Mouse (Mus musculus) T-helper 1 cell (primary cell): Measurements from ENCODE around the gene Wfdc9.

Source experiments
- in situ Hi-C: fragments of 300-600 bp; cut with MboI, MseI; formaldehyde crosslinking; loops from one replicate; pipeline ENCODE4 v1.15.1; 2025; ENCODE audit warnings: high pct_unique_total_duplicates

The Wfdc9 gene

GRCm38 (mm10) chr2:164656483-164656882 lies at the start of gene Wfdc9:
TSS of gene Wfdc9 (minus strand) at chr2:164656583.
- in situ Hi-C loops = no loop called here

- in situ Hi-C loops = no loop called here
Measured at GRCm38 (mm10) chr2:164705991-164706390, 49.6 kb upstream of the Wfdc9 start.

DNA sequence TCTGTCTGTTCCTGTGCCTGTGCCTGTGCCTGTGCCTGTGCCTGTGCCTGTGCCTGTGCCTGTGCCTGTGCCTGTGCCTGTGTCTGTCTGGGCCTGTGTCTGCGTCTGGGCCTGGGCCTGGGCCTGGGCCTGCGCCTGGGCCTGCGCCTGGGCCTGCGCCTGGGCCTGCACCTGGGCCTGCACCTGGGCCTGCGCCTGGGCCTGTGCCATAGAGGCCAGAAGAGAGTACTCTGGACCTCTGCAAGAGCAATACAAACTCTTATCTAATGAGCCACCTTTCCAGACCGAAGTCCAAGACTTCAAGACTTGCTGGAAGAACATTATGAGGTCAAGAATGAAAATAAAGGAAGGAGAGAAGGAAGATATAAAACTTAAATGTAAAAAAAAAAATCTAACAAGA lies 48.9 kb upstream of the Wfdc9 start:
- in situ Hi-C loops = no loop called here

DNA sequence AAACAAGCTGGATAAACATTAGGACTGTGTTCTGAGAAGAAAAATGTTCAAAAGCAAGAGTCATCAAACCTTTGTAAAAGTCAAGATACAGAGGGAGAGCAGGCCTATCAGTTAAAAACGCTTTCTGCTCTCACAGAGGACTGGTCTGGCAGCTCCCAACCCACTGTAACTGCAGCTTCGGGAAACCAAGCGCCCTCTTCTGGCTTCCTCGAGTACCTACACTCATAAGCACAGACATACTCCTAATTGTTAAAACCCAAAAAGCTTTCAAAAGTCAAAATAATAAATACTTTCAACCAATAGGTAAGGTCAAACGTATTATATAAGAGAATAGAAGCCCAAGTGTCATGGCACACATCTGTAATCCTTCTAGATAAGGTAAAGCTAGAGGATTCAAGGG lies 47.9 kb upstream of the Wfdc9 start:
- in situ Hi-C loops = no loop called here

- in situ Hi-C loops = no loop called here
Measured at GRCm38 (mm10) chr2:164701761-164702160, 45.4 kb upstream of the Wfdc9 start.

- in situ Hi-C loops = no loop called here
Measured at GRCm38 (mm10) chr2:164700959-164701358, 44.6 kb upstream of the Wfdc9 start.

- in situ Hi-C loops = no loop called here
Measured at GRCm38 (mm10) chr2:164698201-164698600, 41.8 kb upstream of the Wfdc9 start, which contains the start of gene Spint4. TSS of gene Spint4 (plus strand) at chr2:164698501.

DNA sequence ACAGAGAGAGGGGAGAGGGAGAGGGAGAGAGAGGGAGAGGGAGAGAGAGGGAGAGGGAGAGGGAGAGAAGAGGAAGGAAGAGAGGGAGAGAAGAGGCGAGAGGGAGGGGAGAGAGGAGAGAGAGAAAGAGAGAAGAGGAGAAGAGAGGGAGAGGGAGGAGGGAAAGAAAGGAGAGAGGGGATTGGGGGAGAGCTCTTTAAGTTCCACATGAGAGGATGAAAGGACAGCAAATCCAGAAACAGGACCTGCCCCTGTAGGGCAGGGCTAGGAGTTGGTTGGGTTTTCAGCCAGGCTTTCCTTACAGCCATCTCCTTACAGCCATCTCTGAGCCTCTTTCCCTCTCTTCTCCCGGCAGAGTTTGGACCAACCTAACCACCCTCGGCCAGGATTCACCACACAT lies 28.4 kb upstream of the Wfdc9 start, which contains the start of gene Wfdc13:
TSS of gene Wfdc13 (plus strand) at position 301 of the 400 bp plus-strand sequence.
- in situ Hi-C loops = no loop called here

- in situ Hi-C loops = no loop called here
Measured at GRCm38 (mm10) chr2:164679906-164680305, 23.5 kb upstream of the Wfdc9 start.

DNA sequence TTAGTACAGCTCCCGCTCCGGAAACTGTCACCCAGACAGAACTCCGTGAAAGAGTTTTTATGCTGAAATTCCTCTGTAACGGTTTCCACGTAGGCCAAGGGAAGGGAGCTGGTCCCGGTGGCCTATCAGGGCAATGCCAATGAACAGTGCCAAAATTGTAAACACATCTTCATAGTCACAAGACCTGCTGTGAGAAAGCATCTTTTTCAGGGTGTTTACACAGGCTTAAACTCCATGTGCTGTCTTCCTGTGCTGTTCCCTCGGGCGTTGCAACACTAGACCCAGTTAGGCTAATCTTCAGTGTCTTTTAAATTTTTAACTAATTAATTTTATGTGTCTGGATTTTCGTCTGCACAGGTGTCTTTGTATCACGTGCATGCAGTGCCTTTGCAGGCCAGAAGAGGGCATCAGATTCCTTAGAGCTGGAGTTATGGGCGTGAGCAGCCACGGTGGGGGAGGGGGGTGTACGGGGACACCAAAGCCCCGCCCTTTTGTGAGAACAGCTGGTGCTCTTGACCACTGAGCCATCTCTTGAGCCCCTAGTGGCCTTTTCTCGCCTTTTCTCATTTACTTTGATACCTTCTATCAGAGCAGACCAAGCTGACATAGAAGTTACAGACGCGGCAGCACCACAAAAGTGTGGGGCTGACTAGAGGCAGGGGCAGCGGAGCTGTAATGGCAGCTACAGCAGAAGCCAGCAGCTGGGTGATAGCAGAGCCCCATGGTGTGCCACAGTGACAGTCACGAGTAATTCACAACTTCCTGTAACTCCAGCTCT lies 22.7 kb upstream of the Wfdc9 start:
- in situ Hi-C loops = no loop called here

GRCm38 (mm10) chr2:164676916-164677685 lies 20.7 kb upstream of the Wfdc9 start:
- in situ Hi-C loops = no loop called here

- in situ Hi-C loops = no loop called here
Measured at GRCm38 (mm10) chr2:164676103-164676502, 19.7 kb upstream of the Wfdc9 start.

DNA sequence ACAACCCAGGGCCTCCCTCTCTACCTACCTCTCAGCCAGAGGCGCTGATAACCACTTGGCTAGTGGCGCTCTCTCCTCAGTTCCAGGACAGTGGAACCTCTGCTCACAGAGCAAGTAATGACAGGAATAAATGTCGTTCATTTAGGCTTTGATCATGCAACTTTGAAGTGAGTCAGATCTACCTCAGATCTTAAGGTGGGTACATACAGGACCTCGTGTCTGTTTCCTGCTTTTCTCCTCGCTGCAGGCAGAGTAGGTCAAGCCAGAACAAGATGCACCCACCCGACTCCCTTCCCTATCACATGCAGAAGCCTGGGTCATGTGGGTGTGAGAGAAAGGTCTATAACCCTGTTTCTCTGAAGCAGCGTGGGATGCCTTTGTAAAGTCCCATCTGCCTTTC lies 17.6 kb upstream of the Wfdc9 start, which contains the start of gene Wfdc11:
TSS of gene Wfdc11 (minus strand) at position 101 of the 400 bp plus-strand sequence.
- in situ Hi-C loops = no loop called here

DNA sequence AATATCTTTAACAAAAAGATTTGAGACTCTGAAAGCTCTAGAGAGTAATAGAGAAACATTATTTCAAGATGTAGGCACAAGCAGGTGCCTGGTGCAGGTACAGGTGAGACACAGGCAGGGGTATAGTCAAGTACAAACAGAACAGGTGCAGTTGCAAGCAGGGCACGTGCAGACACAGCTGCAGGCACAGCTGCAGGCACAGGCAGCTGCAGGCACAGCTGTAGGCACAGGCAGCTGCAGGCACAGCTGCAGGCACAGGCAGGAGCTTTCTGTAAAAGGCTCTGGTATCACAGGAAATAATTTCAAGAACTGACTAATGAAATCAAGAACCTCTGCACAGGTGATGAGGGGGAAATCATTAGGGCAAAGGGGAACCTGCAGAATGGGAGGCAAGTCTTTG lies 14.6 kb upstream of the Wfdc9 start:
- in situ Hi-C loops = no loop called here

- in situ Hi-C loops = no loop called here
Measured at GRCm38 (mm10) chr2:164670261-164670660, 13.9 kb upstream of the Wfdc9 start.

DNA sequence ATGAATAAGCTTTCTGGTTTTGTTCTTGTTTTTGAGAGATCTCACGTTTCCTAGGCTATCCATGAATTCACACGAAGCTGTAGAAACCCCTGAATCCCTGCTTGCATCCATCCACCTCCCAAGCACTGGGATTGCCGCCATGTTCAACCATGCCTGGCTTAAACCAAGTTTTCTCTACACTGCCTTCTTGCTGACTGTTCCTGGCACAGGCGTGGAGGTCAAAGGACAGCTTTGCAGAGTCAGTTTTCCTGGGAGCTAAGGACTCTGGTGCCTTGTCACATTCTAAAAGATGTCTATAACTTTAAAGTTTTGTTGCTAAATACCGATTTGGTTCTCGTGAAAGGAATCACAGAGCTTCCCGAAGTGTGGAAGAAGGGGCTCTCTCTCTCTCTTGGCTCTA lies 8.5 kb upstream of the Wfdc9 start:
- in situ Hi-C loops = no loop called here

- in situ Hi-C loops = no loop called here
Measured at GRCm38 (mm10) chr2:164655858-164656257, 525 bp downstream of the Wfdc9 start, which contains the start of gene Wfdc10. TSS of gene Wfdc10 (plus strand) at chr2:164656046.

DNA sequence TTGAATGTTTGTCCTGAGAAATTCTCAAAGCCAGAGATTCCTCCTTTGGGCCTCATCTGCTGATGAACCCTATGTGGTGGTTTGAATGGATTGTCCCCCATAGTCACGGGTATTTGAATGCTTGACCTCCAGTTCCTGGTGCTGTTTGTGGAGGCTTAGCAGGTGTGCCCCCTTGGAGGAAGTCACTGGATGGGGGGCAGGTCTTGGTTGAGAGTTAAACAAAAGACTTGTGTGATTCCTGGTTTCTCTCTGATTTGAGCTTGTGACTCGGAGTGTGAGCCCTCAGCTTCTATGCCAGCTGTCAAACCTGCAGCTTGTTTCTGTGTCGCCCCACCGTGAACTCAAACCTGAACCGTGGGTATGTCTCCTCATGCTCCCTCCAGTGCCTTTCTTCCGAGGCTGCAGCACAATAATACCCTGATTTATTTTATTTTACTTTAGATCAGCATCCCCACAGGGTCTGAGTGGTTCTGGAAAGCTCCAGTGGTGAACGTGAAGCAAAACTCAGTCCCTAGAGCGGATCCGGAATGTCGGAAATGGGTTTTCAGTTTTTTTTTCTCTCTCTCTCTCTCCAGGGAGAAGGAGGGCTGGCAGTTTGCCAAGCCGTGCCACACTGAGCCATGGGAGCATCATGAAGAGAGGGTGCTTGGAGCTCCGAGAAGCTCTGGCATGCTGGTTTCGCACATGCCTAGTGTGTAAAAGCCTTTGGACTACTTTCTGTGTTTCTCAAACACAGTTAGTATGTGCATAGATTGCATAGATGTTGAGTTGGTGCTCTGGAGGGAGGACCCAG lies 14.3 kb downstream of the Wfdc9 start:
- in situ Hi-C loops = no loop called here

- in situ Hi-C loops = no loop called here
Measured at GRCm38 (mm10) chr2:164641129-164641528, 15.3 kb downstream of the Wfdc9 start.

DNA sequence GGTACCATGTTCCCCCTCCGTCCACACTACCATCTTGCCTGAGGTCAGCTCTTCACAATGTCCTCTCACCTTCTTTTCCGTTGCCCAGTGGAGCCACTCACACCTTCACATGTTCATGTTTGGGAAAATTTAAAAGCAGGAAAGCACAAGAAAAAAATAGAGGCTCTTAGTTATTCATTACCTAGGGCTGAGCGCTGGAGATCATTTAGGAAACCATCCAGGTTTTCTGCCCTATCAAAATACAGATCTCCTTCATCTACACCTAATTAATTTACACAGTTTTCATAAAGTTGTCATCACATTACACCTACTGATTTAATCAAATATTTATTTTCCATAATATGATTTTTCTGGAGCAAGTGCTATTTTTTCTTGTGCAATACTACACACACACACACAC lies 17.7 kb downstream of the Wfdc9 start, which contains the start of gene Wfdc16:
TSS of gene Wfdc16 (minus strand) at position 101 of the 400 bp plus-strand sequence.
- in situ Hi-C loops = no loop called here

- in situ Hi-C loops = no loop called here
Measured at GRCm38 (mm10) chr2:164635266-164635665, 21.1 kb downstream of the Wfdc9 start.

DNA sequence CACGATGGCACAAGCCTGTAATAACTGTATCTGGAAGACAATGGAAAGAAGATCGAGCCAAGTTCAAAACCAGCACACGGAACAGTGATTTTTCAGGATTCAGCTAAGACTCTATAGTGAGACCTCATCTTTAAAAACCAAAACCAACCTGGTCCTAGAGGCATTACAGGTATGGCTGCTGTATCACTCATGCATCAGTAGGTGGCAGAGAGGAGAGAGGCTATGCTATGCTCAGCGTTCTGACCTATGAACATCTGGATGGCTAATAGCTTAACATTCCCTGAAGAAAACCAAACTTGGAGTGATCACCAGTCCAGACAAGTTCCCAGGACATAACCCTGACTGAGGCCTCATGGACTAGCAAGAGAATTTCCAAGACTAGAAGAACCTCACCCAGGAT lies 34.6 kb downstream of the Wfdc9 start:
- in situ Hi-C loops = no loop called here
